Mouse (Mus musculus): ENCODE data around the gene Gm45015. TPM values are rescaled to one million over a fixed set of nuclear protein-coding genes. Genes with fewer than 3 reads are reported as not detected.
"Not testable (repeated sequence)": the region's sequence is repeated elsewhere in the genome, so short reads cannot be mapped to it uniquely, and the experiment has no call there.

Gm45015 gene
- polyA plus RNA-seq, 1 experiment from 2014 or later, result not detected

DNA sequence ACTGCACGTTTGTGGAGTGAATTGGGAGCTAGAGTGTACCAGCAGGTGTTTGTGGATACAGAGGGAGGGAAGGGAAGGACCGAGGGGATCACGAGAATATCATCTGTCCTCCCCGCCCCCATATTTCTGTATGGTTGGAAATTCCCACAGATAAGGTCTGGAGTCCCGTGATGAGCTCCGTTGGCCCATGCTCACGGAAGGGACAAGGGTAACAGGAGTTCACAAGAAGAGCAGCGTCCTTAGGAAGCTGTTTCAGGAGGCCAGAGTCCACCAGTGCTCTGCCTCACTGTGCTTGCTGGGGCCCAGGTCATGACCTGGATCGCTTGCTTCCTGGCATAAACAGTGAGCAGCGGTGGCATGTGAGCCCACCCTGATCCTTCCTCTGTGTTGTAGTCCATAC lies 40.9 kb downstream of the Gm45015 start:
- H3K4me1 ChIP-seq (ENCODE audit: control insufficient read depth, insufficient read depth, low read length); H3K4me2 ChIP-seq (ENCODE audit: low read depth, severe bottlenecking); DNase-seq (ENCODE audit: low spot score); H3K9ac ChIP-seq (ENCODE audit: low read length); H3K36me3 ChIP-seq (ENCODE audit: control insufficient read depth, insufficient read depth, low read length); H3K27ac ChIP-seq (replicated peaks; ENCODE audit: low read depth, low read length); H3K9me3 ChIP-seq (ENCODE audit: control insufficient read depth, low read length); ATAC-seq (ENCODE audit: insufficient number of reproducible peaks, low FRiP score, low TSS enrichment, low read depth); H3K4me3 ChIP-seq (ENCODE audit: low read depth, low read length); H3K27me3 ChIP-seq (ENCODE audit: control insufficient read depth, insufficient read depth, low read length): not testable (repeated sequence)
- WGBS, result 73% methylated on average over 7 of the region's 10 CpGs

DNA sequence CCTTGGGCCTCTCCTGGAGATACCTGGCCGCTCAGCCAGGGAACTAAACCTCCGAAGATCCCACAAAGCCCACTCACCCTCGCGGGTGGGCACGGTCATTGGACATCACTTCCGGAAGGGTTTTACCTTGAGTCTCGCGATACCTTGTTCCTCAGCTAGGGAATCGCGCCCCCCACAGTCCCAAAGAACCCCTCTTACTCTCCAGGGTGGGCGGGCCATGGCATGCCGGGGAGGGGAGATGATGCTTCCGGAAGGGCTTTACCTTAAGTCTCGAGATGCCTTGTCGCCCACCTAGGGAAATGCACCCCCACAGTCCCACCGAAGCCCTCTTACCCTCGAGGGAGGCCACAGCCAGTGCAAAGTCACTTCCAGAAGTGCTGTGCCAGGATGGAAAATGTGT lies 43.8 kb downstream of the Gm45015 start, which contains the start of the genes Xlr5a and Xlr5c:
TSS of gene Xlr5a (minus strand) at position 101 of the 400 bp plus-strand sequence.
TSS of gene Xlr5c (minus strand) at position 101 of the 400 bp plus-strand sequence.
- not testable (repeated sequence) for H3K4me2 ChIP-seq (ENCODE audit: low read depth, severe bottlenecking); H3K27me3 ChIP-seq (ENCODE audit: control insufficient read depth, insufficient read depth, low read length); ATAC-seq (ENCODE audit: insufficient number of reproducible peaks, low FRiP score, low TSS enrichment, low read depth); H3K9me3 ChIP-seq (ENCODE audit: control insufficient read depth, low read length); DNase-seq (ENCODE audit: low spot score); H3K4me1 ChIP-seq (ENCODE audit: control insufficient read depth, insufficient read depth, low read length); H3K9ac ChIP-seq (ENCODE audit: low read length); H3K36me3 ChIP-seq (ENCODE audit: control insufficient read depth, insufficient read depth, low read length); H3K27ac ChIP-seq (replicated peaks; ENCODE audit: low read depth, low read length); H3K4me3 ChIP-seq (ENCODE audit: low read depth, low read length)
- WGBS, result 93% methylated on average over 11 of the region's 17 CpGs

Other genes starting within 250 kb of the Gm45015 start
- 3.5 and 3.7 TPM in 2 replicates for gene Xlr3a, start 239.7 kb downstream of the Gm45015 start, polyA plus RNA-seq (2014; fragmentation: Nextera tagmentation; extraction: Ambion mirVana)
- not detected in 2 replicates for gene Gm14685, start 219.8 kb downstream of the Gm45015 start, polyA plus RNA-seq (2014; fragmentation: Nextera tagmentation; extraction: Ambion mirVana)
- gene Xlr5b, start 188.0 kb downstream of the Gm45015 start, polyA plus RNA-seq (2014; fragmentation: Nextera tagmentation; extraction: Ambion mirVana), result not detected in 2 replicates
- gene DXBay18, start 187.4 kb downstream of the Gm45015 start, polyA plus RNA-seq (2014; fragmentation: Nextera tagmentation; extraction: Ambion mirVana), result not detected in 2 replicates
- not detected in 2 replicates for gene Spin2d, start 159.9 kb downstream of the Gm45015 start, polyA plus RNA-seq (2014; fragmentation: Nextera tagmentation; extraction: Ambion mirVana)
- 14.6 and 16.8 TPM in 2 replicates for gene Xlr3b, start 144.6 kb downstream of the Gm45015 start, polyA plus RNA-seq (2014; fragmentation: Nextera tagmentation; extraction: Ambion mirVana)
- 0.51 and 0.91 TPM in 2 replicates for gene Xlr4b, start 122.5 kb downstream of the Gm45015 start, polyA plus RNA-seq (2014; fragmentation: Nextera tagmentation; extraction: Ambion mirVana)
- gene F8a, start 108.5 kb downstream of the Gm45015 start, polyA plus RNA-seq (2014; fragmentation: Nextera tagmentation; extraction: Ambion mirVana), result 7.5 and 9.2 TPM in 2 replicates
- not detected in 2 replicates for gene Xlr4c, start 93.7 kb downstream of the Gm45015 start, polyA plus RNA-seq (2014; fragmentation: Nextera tagmentation; extraction: Ambion mirVana)
- gene Xlr3c, start 71.5 kb downstream of the Gm45015 start, polyA plus RNA-seq (2014; fragmentation: Nextera tagmentation; extraction: Ambion mirVana), result 0.12 and 0.17 TPM in 2 replicates
- not detected in 2 replicates for gene Xlr5a, start 43.9 kb downstream of the Gm45015 start, polyA plus RNA-seq (2014; fragmentation: Nextera tagmentation; extraction: Ambion mirVana)
- not detected in 2 replicates for gene Xlr5c, start 43.9 kb downstream of the Gm45015 start, polyA plus RNA-seq (2014; fragmentation: Nextera tagmentation; extraction: Ambion mirVana)
- gene Zfp275, start 5.8 kb upstream of the Gm45015 start, polyA plus RNA-seq (2014; fragmentation: Nextera tagmentation; extraction: Ambion mirVana), result 21.6 and 24.9 TPM in 2 replicates
- gene Gm18336, start 61.9 kb upstream of the Gm45015 start, polyA plus RNA-seq (2014; fragmentation: Nextera tagmentation; extraction: Ambion mirVana), result not detected in 2 replicates
- 0.19 and 0.27 TPM in 2 replicates for gene Zfp92, start 74.3 kb upstream of the Gm45015 start, polyA plus RNA-seq (2014; fragmentation: Nextera tagmentation; extraction: Ambion mirVana)
- gene Trex2, start 98.5 kb upstream of the Gm45015 start, polyA plus RNA-seq (2014; fragmentation: Nextera tagmentation; extraction: Ambion mirVana), result not detected in 2 replicates
- 95.0 and 99.5 TPM in 2 replicates for gene Haus7, start 122.2 kb upstream of the Gm45015 start, polyA plus RNA-seq (2014; fragmentation: Nextera tagmentation; extraction: Ambion mirVana)
- 22.0 and 23.1 TPM in 2 replicates for gene Bgn, start 146.8 kb upstream of the Gm45015 start, polyA plus RNA-seq (2014; fragmentation: Nextera tagmentation; extraction: Ambion mirVana)
- 0.04 and 0.11 TPM in 2 replicates for gene Atp2b3, start 166.2 kb upstream of the Gm45015 start, polyA plus RNA-seq (2014; fragmentation: Nextera tagmentation; extraction: Ambion mirVana)

All from limb, embryonic 11.5 days (tissue).